Mouse (Mus musculus): Measurements from ENCODE around the gene Uri1. TPM values are rescaled to one million over a fixed set of nuclear protein-coding genes. Genes with fewer than 3 reads are reported as not detected.

Uri1 gene
- polyA plus RNA-seq, 1 experiment from 2014 or later = 44.4 TPM

Other genes with a start within 250 kb of the Uri1 start
- gene Zfp536, start 249.9 kb downstream of the Uri1 start, polyA plus RNA-seq (2016; fragmentation: Nextera tagmentation; extraction: Ambion mirVana) = 30.5 and 31.5 TPM in 2 replicates
- gene Ccne1, start 84.0 kb upstream of the Uri1 start, polyA plus RNA-seq (2016; fragmentation: Nextera tagmentation; extraction: Ambion mirVana) = 116 and 117 TPM in 2 replicates
- 14.3 and 14.5 TPM in 2 replicates for gene 1600014C10Rik, start 159.7 kb upstream of the Uri1 start, polyA plus RNA-seq (2016; fragmentation: Nextera tagmentation; extraction: Ambion mirVana)
- gene Plekhf1, start 204.5 kb upstream of the Uri1 start, polyA plus RNA-seq (2016; fragmentation: Nextera tagmentation; extraction: Ambion mirVana) = 2.5 and 2.6 TPM in 2 replicates
- gene Pop4, start 247.9 kb upstream of the Uri1 start, polyA plus RNA-seq (2016; fragmentation: Nextera tagmentation; extraction: Ambion mirVana) = 92.0 and 98.3 TPM in 2 replicates